Mouse (Mus musculus) megakaryocyte, embryonic 14.5 days (primary cell): Measurements from ENCODE around the gene Prpf31.

Source experiments
- FLI1 ChIP-seq: IDR thresholded peaks from 2 replicates; pipeline ENCODE4 v1.6.1; 2012; ENCODE audit warnings: low read length, inconsistent platforms, mixed read lengths
- GATA1 ChIP-seq: IDR thresholded peaks from 3 replicates; pipeline ENCODE4 v1.6.1; 2012; ENCODE audit warnings: mixed read lengths, low read length, inconsistent platforms, borderline replicate concordance

GRCm38 (mm10) chr7:3593855-3594254 is 35.9 kb upstream of the Prpf31 start:
- TF ChIP-seq GATA1 (no peak), FLI1 (no peak)
